Mouse (Mus musculus) WW6 (cell line): ENCODE data around the gene Sec16b.

Source experiments
- DNase-seq: peaks from one replicate; pipeline ENCODE4 v3.0.0-alpha.2; 2013; ENCODE audit warnings: low read depth, low spot score

Gene Sec16b

GRCm38 (mm10) chr1:157558145-157558544 is 51.6 kb downstream of the Sec16b start:
- no peak for DNase-seq

GRCm38 (mm10) chr1:157559986-157560385 is 53.5 kb downstream of the Sec16b start:
- no peak for DNase-seq

GRCm38 (mm10) chr1:157560654-157561386 is 54.3 kb downstream of the Sec16b start:
- DNase-seq, result peak; percentile 63

GRCm38 (mm10) chr1:157567819-157568218 is 61.3 kb downstream of the Sec16b start:
- no peak for DNase-seq

- DNase-seq, result no peak
Observed at GRCm38 (mm10) chr1:157569263-157570090, 62.9 kb downstream of the Sec16b start.

- no peak for DNase-seq
Observed at GRCm38 (mm10) chr1:157575316-157575715, 68.8 kb downstream of the Sec16b start.

GRCm38 (mm10) chr1:157578336-157578735 is 71.8 kb downstream of the Sec16b start:
- no peak for DNase-seq

- no peak for DNase-seq
Observed at GRCm38 (mm10) chr1:157586556-157586955, 80.0 kb downstream of the Sec16b start.

GRCm38 (mm10) chr1:157592039-157592438 is 85.5 kb downstream of the Sec16b start:
- DNase-seq, result no peak

GRCm38 (mm10) chr1:157594561-157594960 is 88.0 kb downstream of the Sec16b start:
- DNase-seq, result no peak

- no peak for DNase-seq
Observed at GRCm38 (mm10) chr1:157595165-157595564, 88.6 kb downstream of the Sec16b start.

GRCm38 (mm10) chr1:157604513-157604912 is 98.0 kb downstream of the Sec16b start:
- no peak for DNase-seq
